24 mouse cellular contexts compared by ENCODE assay signal in the genomic region with DNA sequence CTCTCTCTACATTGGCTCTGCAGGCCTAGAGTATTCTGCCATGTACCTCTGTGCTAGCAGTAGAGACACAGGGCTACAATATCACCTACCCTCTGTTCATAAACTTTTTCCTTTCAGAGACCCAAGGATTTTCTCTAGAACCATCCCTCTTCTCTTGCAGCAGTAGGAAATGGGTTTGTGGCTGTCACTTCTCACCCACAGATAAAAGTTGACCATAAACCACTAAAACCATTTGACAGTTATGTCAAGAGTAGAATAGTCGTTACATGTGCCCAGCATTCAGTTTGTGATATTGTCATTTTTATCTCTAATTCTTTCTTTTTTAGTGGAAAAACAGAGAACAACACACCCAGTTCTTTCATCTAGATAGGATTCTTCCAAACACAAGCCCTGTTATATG.
DNase-seq lines count a peak whose midpoint lies in the region; ATAC-seq and TF ChIP-seq lines count a peak whose summit lies in the region.
"Had no signal": no experiment of that assay in that cellular context is flagged by ENCODE, and none has a peak within 500 bp of the region (broad histone marks: within the 10 kb centered on the region; RNA-seq: fewer than 3 reads in every experiment).

No protein-coding gene starts in this region.

- no peaks in the 10 kb centered on the region for H3K4me1 ChIP-seq in liver, postnatal 0 days (ENCODE audit: insufficient read depth)
- H3K4me1 ChIP-seq in kidney, adult 2 months (ENCODE audit: control insufficient read depth, insufficient read depth, low read length) = no peaks in the 10 kb centered on the region
- H3K4me1 ChIP-seq: embryonic facial prominence, embryonic 15.5 days; forebrain, embryonic 10.5 days; heart, embryonic 15.5 days; hindbrain, embryonic 10.5 days had no signal

- DNase-seq in 416B (ENCODE audit: low read depth) (peak; percentile 84), MEL-GATA-1-ER (ENCODE audit: extremely low read depth, low read depth) (peak; percentile 32)
- no peak for DNase-seq in liver, postnatal 0 days
- DNase-seq in adrenal gland, adult 8-10 months = no peak
- no peak for DNase-seq in kidney, adult 2 months
- DNase-seq: adrenal gland, postnatal 25 days; cerebellum, adult 18-20 months; cerebellum, adult 9-11 months; cerebellum, postnatal 36 days; gastrocnemius, adult 2 months; gastrocnemius, postnatal 36 days; heart, adult 18-20 months; heart, postnatal 14 days had no signal

- no peak for TF ChIP-seq POLR2A in kidney, adult 2 months (IDR thresholded peaks at IDR 0.05; ENCODE audit: low read depth, low read length)

- H3K4me3 ChIP-seq in liver, postnatal 0 days (ENCODE audit: low read depth, low read length) = no peak overlapping the region
- H3K4me3 ChIP-seq in kidney, adult 2 months (ENCODE audit: insufficient read depth, low read depth, low read length) = no peak overlapping the region
- H3K4me3 ChIP-seq: embryonic facial prominence, embryonic 15.5 days; erythroblast, embryonic 14.5 days; forebrain, embryonic 10.5 days; gastrocnemius, adult 2 months; heart, embryonic 15.5 days; hindbrain, embryonic 10.5 days had no signal

- no peak overlapping the region for H3K27ac ChIP-seq in liver, postnatal 0 days (ENCODE audit: low read depth)
- no peak overlapping the region for H3K27ac ChIP-seq in kidney, adult 2 months (ENCODE audit: insufficient read depth, low read depth, low read length)
- H3K27ac ChIP-seq: embryonic facial prominence, embryonic 15.5 days; forebrain, embryonic 10.5 days; gastrocnemius, adult 2 months; heart, embryonic 15.5 days; hindbrain, embryonic 10.5 days; hindbrain, embryonic 14.5 days had no signal

- TF ChIP-seq EP300 in liver, postnatal 0 days (IDR thresholded peaks at IDR 0.05; ENCODE audit: low read depth) = peak; percentile 64; the same call in 1 of the 2 replicates

- H3K36me3 ChIP-seq in liver, postnatal 0 days (replicated peaks; ENCODE audit: insufficient read depth, low read length) = no peaks in the 10 kb centered on the region
- no peaks in the 10 kb centered on the region for H3K36me3 ChIP-seq in kidney, adult 2 months (ENCODE audit: control insufficient read depth, insufficient read depth, low read length)
- H3K36me3 ChIP-seq: embryonic facial prominence, embryonic 15.5 days; forebrain, embryonic 10.5 days; heart, embryonic 15.5 days; hindbrain, embryonic 10.5 days had no signal

- no peaks in the 10 kb centered on the region for H3K9me3 ChIP-seq in liver, postnatal 0 days (ENCODE audit: low read length)
- H3K9me3 ChIP-seq: embryonic facial prominence, embryonic 15.5 days; forebrain, embryonic 10.5 days; heart, embryonic 15.5 days; hindbrain, embryonic 10.5 days had no signal

- no peaks in the 10 kb centered on the region for H3K27me3 ChIP-seq in liver, postnatal 0 days (ENCODE audit: insufficient read depth, low read length)
- no peaks in the 10 kb centered on the region for H3K27me3 ChIP-seq in kidney, adult 2 months (replicated peaks; ENCODE audit: control insufficient read depth, insufficient read depth, low read length)
- H3K27me3 ChIP-seq: embryonic facial prominence, embryonic 15.5 days; heart, embryonic 15.5 days had no signal

- no peak overlapping the region for H3K4me2 ChIP-seq in liver, postnatal 0 days (ENCODE audit: low read depth, low read length)
- H3K4me2 ChIP-seq: embryonic facial prominence, embryonic 15.5 days; heart, embryonic 11.5 days; heart, embryonic 15.5 days; hindbrain, embryonic 14.5 days had no signal

- no peak for TF ChIP-seq CTCF in liver, postnatal 0 days (IDR thresholded peaks at IDR 0.05; ENCODE audit: low read depth)
- TF ChIP-seq CTCF in kidney, adult 2 months (conservative IDR thresholded peaks at IDR 0.05; ENCODE audit: insufficient read depth, insufficient read length, low read depth, low read length) = no peak

- no peak overlapping the region for H3K9ac ChIP-seq in liver, postnatal 0 days (replicated peaks)
- H3K9ac ChIP-seq: embryonic facial prominence, embryonic 15.5 days; heart, embryonic 15.5 days; hindbrain, embryonic 14.5 days had no signal

- no peak for ATAC-seq in liver, postnatal 0 days
- peak; percentile 51 for ATAC-seq in megakaryocyte-erythroid progenitor cell, adult 5-6 weeks (replicated peaks; ENCODE audit: low FRiP score, low TSS enrichment, poor library complexity, severe bottlenecking)
- ATAC-seq: activated CD4-positive, CD25-positive, alpha-beta regulatory T cell, adult 4 months; forebrain, embryonic 14.5 days; Patski had no signal

- WGBS in liver, postnatal 0 days (ENCODE audit: insufficient replicate concordance) = 29% methylated on average over 1 of the region's 1 CpGs
- WGBS in kidney, adult 2 months = 58% methylated on average over 1 of the region's 1 CpGs

Comparison
In these comparisons a context has a peak if more than half of its experiments do, and no peak if none do; other contexts are left out.
1. DNase-seq: peak in 416B (single experiment) and MEL-GATA-1-ER (single experiment); none in liver, postnatal 0 days (single experiment), adrenal gland, adult 8-10 months (single experiment) and kidney, adult 2 months (single experiment).